ENCODE assay signal across 19 mouse cellular contexts in genomic region chr14:30200310-30200709, GRCm38 (mm10).
"Had no signal": no experiment of that assay in that cellular context is flagged by ENCODE, and none has a peak within 500 bp of the region (broad histone marks: within the 10 kb centered on the region; RNA-seq: fewer than 3 reads in every experiment).

No protein-coding gene starts in this region.

- H3K4me1 ChIP-seq: liver, embryonic 13.5 days; liver, embryonic 15.5 days; midbrain, embryonic 10.5 days; midbrain, embryonic 12.5 days; neural tube, embryonic 13.5 days; stomach, embryonic 15.5 days had no signal

- DNase-seq: liver, embryonic 13.5 days; liver, postnatal 0 days; lung, embryonic 14.5 days; lung, postnatal 10 days; lung, postnatal 4 days; midbrain, embryonic 14.5 days; retina, postnatal 1 day; right cerebral cortex, postnatal 14 days; thymus, adult 2 months; thymus, postnatal 25 days; thymus, postnatal 4 days had no signal

- H3K4me3 ChIP-seq: liver, embryonic 13.5 days; liver, embryonic 15.5 days; midbrain, embryonic 10.5 days; midbrain, embryonic 12.5 days; myocyte; neural tube, embryonic 13.5 days; neural tube, embryonic 15.5 days; stomach, embryonic 15.5 days had no signal

- ATAC-seq: liver, postnatal 0 days had no signal

- H3K27ac ChIP-seq: liver, embryonic 13.5 days; liver, embryonic 15.5 days; midbrain, embryonic 10.5 days; midbrain, embryonic 12.5 days; neural tube, embryonic 13.5 days; neural tube, embryonic 15.5 days; stomach, embryonic 15.5 days; stomach, postnatal 0 days had no signal
